Mouse (Mus musculus) myocyte (in vitro differentiated cells): ENCODE results near the gene Ttll1. TPM values are rescaled to one million over a fixed set of nuclear protein-coding genes. Genes with fewer than 3 reads are reported as not detected.

Experiments
- H3K27me3 ChIP-seq: one replicate; pipeline ENCODE4 v1.6.1; 2011; ENCODE audit not compliant: control insufficient read depth, insufficient read depth, insufficient read length
- H3K36me3 ChIP-seq: one replicate; pipeline ENCODE4 v1.6.1; 2011; ENCODE audit not compliant: control insufficient read depth, insufficient read depth
- H3K4me2 ChIP-seq: one replicate; pipeline ENCODE4 v1.6.1; 2011; ENCODE audit warnings: low read depth, control low read depth
- H3K4me3 ChIP-seq: one replicate; pipeline ENCODE4 v1.5.1; 2011; ENCODE audit warnings: mild to moderate bottlenecking, control low read depth, moderate library complexity
- H3K79me2 ChIP-seq: one replicate; pipeline ENCODE4 v1.6.1; 2011; ENCODE audit not compliant: control insufficient read depth, insufficient read depth
- H3ac ChIP-seq: one replicate; pipeline ENCODE4 v1.6.1; 2011; ENCODE audit not compliant: control insufficient read depth, insufficient read length
- CEBPB ChIP-seq: IDR thresholded peaks from 2 replicates; pipeline ENCODE4 v1.6.1; 2011; ENCODE audit warnings: mild to moderate bottlenecking, moderate library complexity; ENCODE audit not compliant: poor library complexity, insufficient read depth, severe bottlenecking
- E2F4 ChIP-seq: IDR thresholded peaks from one replicate; pipeline ENCODE4 v1.6.1; 2011; ENCODE audit warnings: mild to moderate bottlenecking, control low read depth, moderate library complexity; ENCODE audit not compliant: insufficient read depth
- MAX ChIP-seq: IDR thresholded peaks from one replicate; pipeline ENCODE4 v1.6.1; 2011; ENCODE audit warnings: low read depth, mild to moderate bottlenecking, control low read depth
- MYOD1 ChIP-seq, 3 experiments: IDR thresholded peaks; one replicate each; pipeline ENCODE4 v1.6.1; 2011; ENCODE audit warnings: control low read depth in 2 of 3, low read depth in 2 of 3, mild to moderate bottlenecking in 2 of 3, moderate library complexity in 1 of 3; ENCODE audit not compliant: insufficient read length in 2 of 3, control insufficient read depth in 1 of 3
- MYOG ChIP-seq, 3 experiments: IDR thresholded peaks; one replicate each; pipeline ENCODE4 v1.6.1; 2011; ENCODE audit warnings: control low read depth in 2 of 3, low read depth in 2 of 3, mild to moderate bottlenecking in 2 of 3; ENCODE audit not compliant: insufficient read length in 2 of 3, control insufficient read depth in 1 of 3, insufficient read depth in 1 of 3
- POLR2A ChIP-seq: IDR thresholded peaks from one replicate; pipeline ENCODE4 v1.6.1; 2011; ENCODE audit warnings: low read depth, mild to moderate bottlenecking, control low read depth, moderate library complexity; ENCODE audit not compliant: insufficient read length
- POLR2AphosphoS2 ChIP-seq: IDR thresholded peaks from one replicate; pipeline ENCODE4 v1.6.1; 2011; ENCODE audit warnings: low read depth, control low read depth; ENCODE audit not compliant: insufficient read length
- REST ChIP-seq: IDR thresholded peaks from one replicate; pipeline ENCODE4 v1.6.1; 2011; ENCODE audit warnings: mild to moderate bottlenecking, control low read depth, moderate library complexity; ENCODE audit not compliant: insufficient read depth, insufficient read length
- SRF ChIP-seq: IDR thresholded peaks from one replicate; pipeline ENCODE4 v1.6.1; 2011; ENCODE audit warnings: low read depth; ENCODE audit not compliant: control insufficient read depth, insufficient read length
- TCF12 ChIP-seq: IDR thresholded peaks from one replicate; pipeline ENCODE4 v1.6.1; 2011; ENCODE audit warnings: mild to moderate bottlenecking, control low read depth; ENCODE audit not compliant: poor library complexity, insufficient read depth, severe bottlenecking
- TCF3 ChIP-seq: IDR thresholded peaks from one replicate; pipeline ENCODE4 v1.6.1; 2011; ENCODE audit warnings: low read depth, control low read depth; ENCODE audit not compliant: insufficient read length
- USF1 ChIP-seq: IDR thresholded peaks from one replicate; pipeline ENCODE4 v1.6.1; 2011; ENCODE audit warnings: low read depth, mild to moderate bottlenecking, control low read depth, moderate library complexity
- polyA plus RNA-seq: library from polyadenylated mRNA; unstranded; fragments of >200 nt; fragmentation: generic; extraction: Trizol; gene quantifications from one replicate; pipeline ENCODE4 v1.2.1, GENCODE M21; 2012; ENCODE audit warnings: missing spikeins

The Ttll1 gene
- polyA plus RNA-seq, 1 experiment = 47.7 TPM

DNA sequence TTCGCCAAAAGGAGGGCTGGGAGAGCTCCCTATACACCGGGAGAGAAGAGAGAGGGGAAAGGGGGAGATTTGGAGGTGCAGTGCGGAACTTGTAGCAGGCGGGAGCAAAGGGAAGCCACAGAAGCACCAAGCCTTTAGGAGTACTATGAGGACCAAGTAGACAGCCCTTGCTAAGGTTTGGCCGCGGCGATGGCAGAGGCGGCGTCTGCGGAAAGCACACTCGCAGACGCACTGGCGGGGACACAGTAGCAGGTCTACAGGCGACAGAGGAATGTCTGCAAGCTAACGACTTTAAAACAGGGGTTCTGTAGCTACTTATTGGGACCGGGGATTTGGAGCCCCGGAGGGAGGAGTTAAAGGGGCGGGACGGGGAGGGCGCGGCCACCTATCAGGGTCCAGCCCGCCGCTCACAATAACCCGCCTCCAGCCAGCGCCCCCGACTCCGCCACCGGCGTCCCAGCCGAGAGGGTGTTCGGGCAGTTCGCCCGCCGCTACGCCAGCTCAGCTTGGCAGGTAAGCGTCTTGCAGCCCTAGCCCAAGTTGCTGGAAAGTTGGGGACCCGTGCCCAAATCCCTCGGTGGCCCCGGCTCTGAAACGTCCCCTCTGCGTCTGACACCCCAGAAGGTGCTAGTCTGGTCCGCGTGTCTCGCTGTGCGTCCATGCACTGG is 15.9 kb upstream of the Ttll1 start, which contains the start of gene Bik:
TSS of gene Bik (plus strand) at position 439 of the 668 bp plus-strand sequence.
- H3K4me3 ChIP-seq = peak within 1 kb of the TSS; percentile 23
- H3ac ChIP-seq = no peak within 1 kb of the TSS
- no peaks in the 10 kb centered on the region for H3K36me3 ChIP-seq
- H3K27me3 ChIP-seq = peaks cover 26% of the 10 kb centered on the region
- H3K79me2 ChIP-seq = no peaks in the 10 kb centered on the region
- H3K4me2 ChIP-seq = peak within 1 kb of the TSS; percentile 99
- TF ChIP-seq MYOG (IDR thresholded peaks at IDR 0.05; ENCODE audit: control insufficient read depth in 1 of 3, insufficient read depth in 1 of 3, insufficient read length in 2 of 3, low read depth in 2 of 3) = no peak
- no peak for TF ChIP-seq E2F4
- TF ChIP-seq POLR2AphosphoS2 = no peak

GRCm38 (mm10) chr15:83524333-83524729 is 13.6 kb upstream of the Ttll1 start:
- Histone ChIP-seq H3K4me3 (no peak overlapping the region), H3K79me2 (no peaks in the 10 kb centered on the region), H3K27me3 (peaks cover 19% of the 10 kb centered on the region), H3K4me2 (no peak overlapping the region), H3ac (no peak overlapping the region), H3K36me3 (no peaks in the 10 kb centered on the region)
- TF ChIP-seq TCF12 (no peak), TCF3 (no peak), E2F4 (no peak), MAX (no peak), USF1 (no peak), POLR2AphosphoS2 (no peak), REST (no peak), CEBPB (no peak), MYOD1 (IDR thresholded peaks at IDR 0.05; ENCODE audit: control insufficient read depth in 1 of 3, insufficient read length in 2 of 3, low read depth in 2 of 3) (no peak), SRF (no peak), POLR2A (no peak)

GRCm38 (mm10) chr15:83523638-83524332 is 13.1 kb upstream of the Ttll1 start:
- TF ChIP-seq E2F4 (no peak), MYOD1 (IDR thresholded peaks at IDR 0.05; ENCODE audit: control insufficient read depth in 1 of 3, insufficient read length in 2 of 3, low read depth in 2 of 3) (no peak), MAX (no peak), POLR2AphosphoS2 (no peak), TCF12 (no peak), REST (no peak), MYOG (IDR thresholded peaks at IDR 0.05; ENCODE audit: control insufficient read depth in 1 of 3, insufficient read depth in 1 of 3, insufficient read length in 2 of 3, low read depth in 2 of 3) (no peak), USF1 (no peak), SRF (no peak)
- Histone ChIP-seq H3K4me3 (no peak overlapping the region), H3ac (no peak overlapping the region), H3K36me3 (no peaks in the 10 kb centered on the region), H3K79me2 (no peaks in the 10 kb centered on the region), H3K27me3 (peaks cover 19% of the 10 kb centered on the region), H3K4me2 (no peak overlapping the region)

DNA sequence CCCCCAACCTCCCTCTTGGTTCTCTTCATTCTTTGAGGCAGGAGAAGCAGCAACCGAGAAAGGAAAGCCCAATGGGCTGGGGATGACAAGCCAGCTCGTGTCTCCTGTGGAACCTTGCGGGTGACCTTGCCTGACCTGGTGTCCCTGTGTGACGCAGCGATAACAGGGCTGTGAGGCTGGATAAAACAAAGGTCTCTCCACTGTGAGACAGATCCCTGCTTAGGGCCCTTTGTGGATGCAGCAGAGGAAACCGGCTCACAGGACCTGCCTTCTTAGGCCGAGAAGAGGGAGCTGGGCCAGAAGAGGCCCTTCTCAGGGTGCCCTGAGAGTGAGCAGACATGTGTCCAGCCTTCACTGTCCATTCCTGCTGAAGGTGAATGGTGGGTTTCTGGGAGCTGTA is 12.5 kb upstream of the Ttll1 start:
- TF ChIP-seq REST (no peak), POLR2AphosphoS2 (no peak), TCF3 (no peak), USF1 (no peak), POLR2A (no peak), E2F4 (no peak), MYOD1 (IDR thresholded peaks at IDR 0.05; ENCODE audit: control insufficient read depth in 1 of 3, insufficient read length in 2 of 3, low read depth in 2 of 3) (no peak), SRF (no peak), TCF12 (no peak), CEBPB (no peak), MYOG (IDR thresholded peaks at IDR 0.05; ENCODE audit: control insufficient read depth in 1 of 3, insufficient read depth in 1 of 3, insufficient read length in 2 of 3, low read depth in 2 of 3) (no peak), MAX (no peak)
- H3K36me3 ChIP-seq = no peaks in the 10 kb centered on the region
- no peak overlapping the region for H3K4me3 ChIP-seq

GRCm38 (mm10) chr15:83520861-83521382 is 10.2 kb upstream of the Ttll1 start:
- Histone ChIP-seq H3K79me2 (no peaks in the 10 kb centered on the region), H3ac (no peak overlapping the region), H3K27me3 (no peaks in the 10 kb centered on the region), H3K4me3 (no peak overlapping the region), H3K36me3 (no peaks in the 10 kb centered on the region), H3K4me2 (no peak overlapping the region)
- TF ChIP-seq MAX (no peak), TCF12 (no peak), REST (no peak)

More for the DNA sequence above, 12.5 kb upstream of the Ttll1 start:
- Histone ChIP-seq H3K4me2 (no peak overlapping the region), H3K79me2 (no peaks in the 10 kb centered on the region), H3ac (no peak overlapping the region), H3K27me3 (peaks cover 19% of the 10 kb centered on the region)
